Mouse (Mus musculus) stomach, adult 2 months (tissue): ENCODE data around the gene Htr2a. TPM values are rescaled to one million over a fixed set of nuclear protein-coding genes. Genes with fewer than 3 reads are reported as not detected.

Experiments used
- polyA plus RNA-seq: library from polyadenylated mRNA; depleted of rRNA; stranded (reverse); fragments of >200 nt; gene quantifications from 2 replicates; pipeline ENCODE4 v1.2.3, GENCODE M21; 2012; rRNA removed

The Htr2a gene
- 0.03 TPM in 2 replicates for polyA plus RNA-seq

DNA sequence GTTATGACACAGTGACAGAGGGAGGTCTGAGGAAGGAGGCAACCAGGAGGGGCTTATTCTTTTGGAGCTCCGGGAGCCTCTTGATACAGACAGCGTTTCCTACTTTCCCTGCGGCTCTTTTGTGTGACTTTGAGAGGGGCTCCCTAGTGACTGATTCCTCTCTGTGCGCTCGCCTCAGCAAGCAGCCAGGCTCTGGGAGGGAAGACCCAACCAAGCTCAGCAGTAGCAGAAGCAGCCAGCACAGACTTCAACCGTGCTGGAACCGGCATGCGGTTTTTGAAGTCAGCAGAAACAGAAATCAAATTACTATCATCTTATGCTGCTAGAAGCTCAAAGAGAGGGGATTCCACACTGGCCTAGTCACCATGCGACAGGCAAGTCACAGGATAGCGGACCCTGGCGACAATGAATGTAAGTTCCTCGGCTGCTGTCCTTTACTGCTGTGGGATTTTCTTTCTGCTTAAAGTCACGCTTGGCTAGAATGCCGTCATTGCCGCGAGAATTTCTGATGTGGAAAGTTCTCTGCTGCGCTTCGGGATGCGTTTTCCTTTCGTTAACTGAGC, at the start of gene Htr2a:
Htr2a (plus strand) TSS at position 22 of the 563 bp plus-strand sequence.

GRCm38 (mm10) chr14:74732079-74732783, 91.6 kb downstream of the Htr2a start, which contains the start of gene Esd:
TSS of gene Esd (plus strand) at chr14:74732297.

Other genes with a start within 250 kb of the Htr2a start
- 21.3 and 25.5 TPM in 2 replicates for gene Esd, start 91.5 kb downstream of the Htr2a start, polyA plus RNA-seq